Mouse (Mus musculus) bone marrow, adult 2 months (tissue): ENCODE measurements at regions not wholly inside any gene's neighbourhood (a gene's known extent, or its start where the extent isn't known, plus 50 kb on each side); places are given as distances from the start of the nearest gene placed in this dataset.
A peak's percentile ranks its signal among the peaks of the same experiment; 100 is the strongest.
"Not testable (repeated sequence)": the region's sequence is repeated elsewhere in the genome, so short reads cannot be mapped to it uniquely, and the experiment has no call there.

Source experiments
- H3K27ac ChIP-seq: fragments of 200-500 bp; 2 replicates; pipeline ENCODE4 v1.5.1; 2012; ENCODE audit warnings: low read depth, mild to moderate bottlenecking, control low read depth, inconsistent platforms, low read length; ENCODE audit not compliant: control insufficient read depth, poor library complexity, insufficient read depth
- H3K4me1 ChIP-seq: fragments of 200-500 bp; 2 replicates; pipeline ENCODE4 v1.6.1; 2011; ENCODE audit warnings: low read length; ENCODE audit not compliant: control insufficient read depth, insufficient read depth
- H3K4me3 ChIP-seq: fragments of 200-500 bp; replicated peaks from 2 replicates; pipeline ENCODE3; 2011; ENCODE audit warnings: mild to moderate bottlenecking, low read depth, low read length, control low read depth; ENCODE audit not compliant: control insufficient read depth
- CTCF ChIP-seq: fragments of 200-500 bp; IDR thresholded peaks from 2 replicates; pipeline ENCODE4 v1.5.1; 2011; ENCODE audit warnings: low read length, control low read depth; ENCODE audit not compliant: control insufficient read depth, insufficient read depth
- POLR2A ChIP-seq: fragments of 200-500 bp; IDR thresholded peaks from 2 replicates; pipeline ENCODE4 v1.6.1; 2011; ENCODE audit warnings: low read depth, mild to moderate bottlenecking, control low read depth, low read length, borderline replicate concordance; ENCODE audit not compliant: control insufficient read depth
- WGBS: fragments of 180-500 bp; shearing (Covaris S2); methylation state at CpG from one replicate; pipeline ENCODE4 v1.1.7; 2018; 5-methylcytosine and 5-hydroxymethylcytosine counted together

- not testable (repeated sequence) for H3K4me1 ChIP-seq, H3K4me3 ChIP-seq, H3K27ac ChIP-seq
- TF ChIP-seq CTCF, result peak; percentile 64
- 26% methylated on average over 10 of the region's 10 CpGs for WGBS
Observed at GRCm38 (mm10) chr12:113981613-113982012, 437.9 kb downstream of the Adam6a start.

DNA sequence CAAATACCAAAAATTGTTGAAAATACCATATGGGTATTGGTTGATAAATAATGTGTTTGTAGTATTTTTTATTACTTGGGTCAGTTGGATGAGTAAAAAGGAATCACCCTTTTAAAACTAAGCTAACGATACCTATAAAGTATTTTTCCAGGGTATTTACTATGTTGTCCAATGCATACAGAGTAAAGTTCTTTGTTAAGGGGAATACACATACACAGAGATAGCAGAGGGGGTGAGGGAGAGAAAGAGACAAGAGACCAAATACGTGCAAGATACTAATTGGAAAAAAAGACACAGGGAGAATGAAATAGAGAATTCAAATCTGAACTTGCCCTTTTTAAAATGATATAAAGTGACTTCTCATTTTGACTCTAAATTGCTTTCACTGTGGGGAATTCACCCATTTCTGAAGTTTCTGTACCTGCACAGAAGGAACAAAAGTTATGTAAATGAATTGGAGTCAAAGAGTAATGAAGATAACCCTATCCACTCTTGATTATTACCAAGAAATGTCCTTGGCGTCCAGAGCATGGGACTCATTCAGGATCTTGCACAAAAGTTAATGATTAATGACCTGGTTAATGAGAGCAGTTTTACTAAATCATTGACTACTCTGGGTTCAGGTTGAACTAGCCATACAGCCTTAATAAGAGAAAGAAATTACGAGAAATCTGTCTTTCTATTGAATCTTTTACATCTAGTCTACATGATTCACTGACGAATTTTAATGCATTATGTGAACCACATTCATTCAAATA lies 443.7 kb downstream of the Adam6a start:
- WGBS, result 67% methylated on average over 5 of the region's 5 CpGs
- no peak overlapping the region for H3K27ac ChIP-seq
- no peak for TF ChIP-seq POLR2A
- no peak for TF ChIP-seq CTCF
- no peaks in the 10 kb centered on the region for H3K4me1 ChIP-seq
- H3K4me3 ChIP-seq, result no peak overlapping the region

GRCm38 (mm10) chr12:113992425-113992824 lies 448.7 kb downstream of the Adam6a start:
- Histone ChIP-seq H3K4me3 (no peak overlapping the region), H3K4me1 (no peaks in the 10 kb centered on the region), H3K27ac (no peak overlapping the region)
- 86% methylated on average over 2 of the region's 2 CpGs for WGBS
- no peak for TF ChIP-seq CTCF

DNA sequence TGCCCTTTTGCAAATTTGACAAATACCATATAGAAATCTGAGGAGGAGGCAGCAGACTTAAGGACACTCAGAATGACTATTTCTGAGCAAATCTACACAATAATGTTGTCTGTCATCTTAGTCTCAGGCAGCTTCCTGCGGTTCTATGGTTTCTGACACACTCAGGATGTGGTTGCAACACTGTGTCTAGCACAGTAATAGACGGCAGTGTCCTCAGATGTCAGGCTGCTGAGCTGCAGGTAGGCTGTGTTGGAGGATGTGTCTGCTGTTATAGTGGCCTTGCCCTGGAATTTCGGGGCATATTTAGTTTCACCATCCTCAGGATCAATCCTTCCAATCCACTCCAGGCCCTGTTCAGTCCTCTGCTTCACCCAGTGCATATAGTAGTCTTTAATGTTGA lies 450.6 kb downstream of the Adam6a start:
- 12% methylated on average over 3 of the region's 3 CpGs for WGBS
- H3K27ac ChIP-seq, H3K4me3 ChIP-seq, H3K4me1 ChIP-seq: not testable (repeated sequence)

- H3K27ac ChIP-seq, H3K4me3 ChIP-seq: not testable (repeated sequence)
Observed at GRCm38 (mm10) chr12:114008491-114008890, 464.8 kb downstream of the Adam6a start.

GRCm38 (mm10) chr12:114009391-114009790 lies 465.7 kb downstream of the Adam6a start:
- Histone ChIP-seq H3K4me1 (no peaks in the 10 kb centered on the region), H3K27ac (no peak overlapping the region), H3K4me3 (no peak overlapping the region)
- TF ChIP-seq CTCF, result no peak
- no peak for TF ChIP-seq POLR2A
- 53% methylated on average over 2 of the region's 2 CpGs for WGBS

More at GRCm38 (mm10) chr12:114008491-114008890, 464.8 kb downstream of the Adam6a start:
- not testable (repeated sequence) for H3K4me1 ChIP-seq

- H3K4me1 ChIP-seq, H3K27ac ChIP-seq, H3K4me3 ChIP-seq: not testable (repeated sequence)
- peak; percentile 48 for TF ChIP-seq CTCF
- WGBS, result 14% methylated on average over 4 of the region's 4 CpGs
Observed at GRCm38 (mm10) chr12:114012860-114013259, 469.2 kb downstream of the Adam6a start.

- H3K4me3 ChIP-seq, H3K4me1 ChIP-seq, H3K27ac ChIP-seq: not testable (repeated sequence)
- WGBS, result 59% methylated on average over 2 of the region's 2 CpGs
Observed at GRCm38 (mm10) chr12:114037011-114037410, 493.3 kb downstream of the Adam6a start.

DNA sequence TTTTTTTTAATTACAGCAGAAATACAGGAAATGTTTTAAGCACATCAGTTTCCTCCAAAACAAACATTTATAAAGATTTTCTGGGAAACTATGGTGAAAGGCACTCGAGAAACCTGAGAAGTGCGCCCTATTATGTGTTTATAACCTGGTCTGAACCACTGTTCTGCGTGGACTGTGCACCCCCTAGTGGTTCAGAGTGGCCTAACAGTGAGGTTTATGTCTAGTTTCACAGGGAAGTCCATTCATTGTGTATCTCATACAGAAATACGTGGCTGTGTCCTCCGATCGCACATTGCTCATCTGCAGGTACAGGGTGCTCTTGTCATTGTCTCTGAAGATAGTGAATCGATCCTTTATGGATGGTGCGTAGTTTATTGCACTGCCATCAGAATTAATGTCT lies 504.3 kb downstream of the Adam6a start:
- peak; percentile 52 for TF ChIP-seq CTCF
- not testable (repeated sequence) for H3K4me3 ChIP-seq, H3K27ac ChIP-seq, H3K4me1 ChIP-seq
- 44% methylated on average over 8 of the region's 8 CpGs for WGBS
